Mouse (Mus musculus): ENCODE results near the gene Rragb. TPM values are rescaled to one million over a fixed set of nuclear protein-coding genes. Genes with fewer than 3 reads are reported as not detected.

The Rragb gene
- 7.1 to 11.6 TPM (median 9.0 TPM) in 4 replicates for total RNA-seq (2023; ENCODE audit: inconsistent age)

GRCm38 (mm10) chrX:153139734-153140515 is at the start of gene Rragb:
Gene Rragb, plus strand, starts transcription at chrX:153139981.

GRCm38 (mm10) chrX:153118486-153118885 is 21.3 kb upstream of the Rragb start, which contains the start of gene Foxr2:
Gene Foxr2, plus strand, starts transcription at chrX:153118786.

Other genes with a start within 250 kb of the Rragb start
- 0.24 to 0.39 TPM in 2 of 4 replicates, not detected in the others for gene Usp51, start 133.5 kb upstream of the Rragb start, total RNA-seq (2023; ENCODE audit: inconsistent age)
- 0.36 to 0.48 TPM (median 0.48 TPM) in 3 of 4 replicates, not detected in the other for gene Mageh1, start 102.4 kb upstream of the Rragb start, total RNA-seq (2023; ENCODE audit: inconsistent age)
- not detected in 4 replicates for gene Foxr2, start 21.2 kb upstream of the Rragb start, total RNA-seq (2023; ENCODE audit: inconsistent age)
- gene Klf8, start 97.5 kb downstream of the Rragb start, total RNA-seq (2023; ENCODE audit: inconsistent age), result 3.3 to 10.3 TPM (median 4.8 TPM) in 4 replicates